Mouse (Mus musculus) cortical plate, adult 2 months (tissue): ENCODE data around the gene Rsf1.

Experiments used
- CTCF ChIP-seq: fragments of 200-500 bp; IDR thresholded peaks from 2 replicates; pipeline ENCODE4 v1.5.1; 2011; ENCODE audit warnings: mild to moderate bottlenecking, control low read depth, low read length; ENCODE audit not compliant: insufficient read depth; ENCODE audit errors: extremely low read depth
- POLR2A ChIP-seq: fragments of 200-500 bp; IDR thresholded peaks from 2 replicates; pipeline ENCODE4 v1.6.1; 2011; ENCODE audit warnings: mild to moderate bottlenecking, low read length, control low read depth; ENCODE audit not compliant: insufficient read depth; ENCODE audit errors: extremely low read depth

- TF ChIP-seq CTCF (no peak), POLR2A (no peak)
Measured at GRCm38 (mm10) chr7:97591336-97591735, 11.6 kb downstream of the Rsf1 start.
